Mouse (Mus musculus) midbrain, embryonic 12.5 days (tissue): ENCODE measurements around the gene Gm10521. TPM values are rescaled to one million over a fixed set of nuclear protein-coding genes. Genes with fewer than 3 reads are reported as not detected.
"Not testable (repeated sequence)": the region's sequence is repeated elsewhere in the genome, so short reads cannot be mapped to it uniquely, and the experiment has no call there.

Source experiments
- ATAC-seq: fragments of 200-750 bp; cut with Nextera tagmentation; 2 replicates; pipeline ENCODE4 v1.8.0; 2017; ENCODE audit warnings: low read depth, moderate TSS enrichment, moderate library complexity; ENCODE audit not compliant: low FRiP score
- H3K27ac ChIP-seq: fragments of 300-500 bp; sonication (generic); replicated peaks from 2 replicates; pipeline ENCODE4 v1.5.1; 2016; ENCODE audit warnings: mild to moderate bottlenecking
- H3K27me3 ChIP-seq: fragments of 300-500 bp; sonication (generic); 2 replicates; pipeline ENCODE4 v1.6.1; 2016; ENCODE audit warnings: mild to moderate bottlenecking
- H3K36me3 ChIP-seq: fragments of 300-500 bp; sonication (generic); 2 replicates; pipeline ENCODE4 v1.6.1; 2016
- H3K4me1 ChIP-seq: fragments of 300-500 bp; sonication (generic); 2 replicates; pipeline ENCODE4 v1.6.1; 2016
- H3K4me2 ChIP-seq: fragments of 300-500 bp; sonication (generic); replicated peaks from 2 replicates; pipeline ENCODE4 v1.6.1; 2016; ENCODE audit warnings: mild to moderate bottlenecking, moderate library complexity
- H3K4me3 ChIP-seq: fragments of 300-500 bp; sonication (generic); 2 replicates; pipeline ENCODE4 v1.5.1; 2016; ENCODE audit warnings: mild to moderate bottlenecking
- H3K9ac ChIP-seq: fragments of 300-500 bp; sonication (generic); replicated peaks from 2 replicates; pipeline ENCODE4 v1.6.1; 2016; ENCODE audit warnings: mild to moderate bottlenecking, moderate library complexity
- H3K9me3 ChIP-seq: fragments of 300-500 bp; sonication (generic); 2 replicates; pipeline ENCODE4 v1.6.1; 2016; ENCODE audit warnings: mild to moderate bottlenecking
- WGBS: fragments of 180-500 bp; shearing (Covaris S2); methylation state at CpG from one replicate; pipeline ENCODE4 v1.1.7; 2016; 5-methylcytosine and 5-hydroxymethylcytosine counted together
- polyA plus RNA-seq: library from polyadenylated mRNA; unstranded; fragments of >200 nt; fragmentation: Nextera tagmentation; extraction: Ambion mirVana; gene quantifications from 2 replicates; pipeline ENCODE4 v1.2.1, GENCODE M21; 2016

Gene Gm10521
- polyA plus RNA-seq, result 0.09 TPM in 1 of 2 replicates, not detected in the other

- H3K4me3 ChIP-seq, H3K27me3 ChIP-seq, H3K4me2 ChIP-seq, H3K9ac ChIP-seq, ATAC-seq, H3K27ac ChIP-seq, H3K4me1 ChIP-seq, H3K36me3 ChIP-seq, H3K9me3 ChIP-seq: not testable (repeated sequence)
- WGBS, result 72% methylated on average over 5 of the region's 5 CpGs
Observed at GRCm38 (mm10) chr1:171895364-171895763, at the start of gene Gm10521. Gene Gm10521, plus strand, starts transcription at chr1:171895664.

GRCm38 (mm10) chr1:171848201-171848600 is 47.3 kb upstream of the Gm10521 start:
- no peaks in the 10 kb centered on the region for H3K36me3 ChIP-seq
- no peak overlapping the region for H3K4me3 ChIP-seq
- no peak overlapping the region for H3K27ac ChIP-seq
- H3K9me3 ChIP-seq, result no peaks in the 10 kb centered on the region
- no peaks in the 10 kb centered on the region for H3K4me1 ChIP-seq
- ATAC-seq, result no peak
- H3K4me2 ChIP-seq, result no peak overlapping the region
- no peaks in the 10 kb centered on the region for H3K27me3 ChIP-seq
- H3K9ac ChIP-seq, result no peak overlapping the region

- H3K9me3 ChIP-seq, result no peaks in the 10 kb centered on the region
- H3K27ac ChIP-seq, result no peak overlapping the region
- no peak overlapping the region for H3K4me2 ChIP-seq
- H3K27me3 ChIP-seq, result no peaks in the 10 kb centered on the region
- WGBS, result 82% methylated on average over 4 of the region's 4 CpGs
- H3K36me3 ChIP-seq, result no peaks in the 10 kb centered on the region
- no peaks in the 10 kb centered on the region for H3K4me1 ChIP-seq
- H3K4me3 ChIP-seq, result no peak overlapping the region
- no peak for ATAC-seq
- no peak overlapping the region for H3K9ac ChIP-seq
Observed at GRCm38 (mm10) chr1:171848757-171849156, 46.7 kb upstream of the Gm10521 start.

- Histone ChIP-seq H3K4me3 (no peak overlapping the region), H3K36me3 (no peaks in the 10 kb centered on the region), H3K9ac (no peak overlapping the region), H3K4me1 (no peaks in the 10 kb centered on the region), H3K9me3 (no peaks in the 10 kb centered on the region), H3K4me2 (no peak overlapping the region), H3K27ac (no peak overlapping the region), H3K27me3 (no peaks in the 10 kb centered on the region)
- 89% methylated on average over 5 of the region's 5 CpGs for WGBS
- no peak for ATAC-seq
Observed at GRCm38 (mm10) chr1:171849454-171849853, 46.0 kb upstream of the Gm10521 start.

GRCm38 (mm10) chr1:171865467-171865866 is 30.0 kb upstream of the Gm10521 start:
- Histone ChIP-seq H3K27me3 (no peaks in the 10 kb centered on the region), H3K4me1 (no peaks in the 10 kb centered on the region), H3K9ac (no peak overlapping the region), H3K9me3 (no peaks in the 10 kb centered on the region), H3K4me2 (no peak overlapping the region), H3K36me3 (no peaks in the 10 kb centered on the region), H3K4me3 (no peak overlapping the region), H3K27ac (no peak overlapping the region)
- ATAC-seq, result no peak
- WGBS, result 93% methylated on average over 4 of the region's 4 CpGs

- no peak overlapping the region for H3K4me3 ChIP-seq
- H3K4me2 ChIP-seq, result no peak overlapping the region
- no peaks in the 10 kb centered on the region for H3K4me1 ChIP-seq
- no peak overlapping the region for H3K9ac ChIP-seq
- ATAC-seq, result no peak
- H3K36me3 ChIP-seq, result no peaks in the 10 kb centered on the region
- no peaks in the 10 kb centered on the region for H3K9me3 ChIP-seq
- H3K27me3 ChIP-seq, result no peaks in the 10 kb centered on the region
- WGBS, result 85% methylated on average over 1 of the region's 1 CpGs
- H3K27ac ChIP-seq, result no peak overlapping the region
Observed at GRCm38 (mm10) chr1:171886989-171887388, 8.5 kb upstream of the Gm10521 start.

- Histone ChIP-seq H3K27ac (no peak overlapping the region), H3K9me3 (peaks cover 2% of the 10 kb centered on the region; the same call in 1 of the 2 replicates), H3K36me3 (no peaks in the 10 kb centered on the region), H3K9ac (no peak overlapping the region), H3K4me2 (no peak overlapping the region), H3K27me3 (no peaks in the 10 kb centered on the region), H3K4me1 (no peaks in the 10 kb centered on the region), H3K4me3 (no peak overlapping the region)
- ATAC-seq, result no peak
- 70% methylated on average over 1 of the region's 1 CpGs for WGBS
Observed at GRCm38 (mm10) chr1:171904011-171904410, 8.5 kb downstream of the Gm10521 start.

GRCm38 (mm10) chr1:171915638-171916458 is 20.4 kb downstream of the Gm10521 start:
- Histone ChIP-seq H3K27ac (no peak overlapping the region), H3K4me1 (no peaks in the 10 kb centered on the region), H3K27me3 (no peaks in the 10 kb centered on the region), H3K9me3 (0 out of 2 replicates have a peak, but pooled peaks cover 6% of the 10 kb centered on the region), H3K9ac (no peak overlapping the region), H3K4me3 (no peak overlapping the region), H3K36me3 (no peaks in the 10 kb centered on the region), H3K4me2 (no peak overlapping the region)
- WGBS, result 80% methylated on average over 13 of the region's 13 CpGs
- ATAC-seq, result no peak

GRCm38 (mm10) chr1:171917305-171918039 is 22.0 kb downstream of the Gm10521 start, which contains the start of gene Slamf6:
Gene Slamf6, plus strand, starts transcription at chr1:171917515.
- Histone ChIP-seq H3K4me2 (no peak within 1 kb of the TSS), H3K27ac (no peak within 1 kb of the TSS), H3K9ac (no peak within 1 kb of the TSS), H3K27me3 (no peaks in the 10 kb centered on the region), H3K4me1 (no peaks in the 10 kb centered on the region), H3K4me3 (no peak within 1 kb of the TSS), H3K36me3 (no peaks in the 10 kb centered on the region), H3K9me3 (0 out of 2 replicates have a peak, but pooled peaks cover under 1% of the 10 kb centered on the region)
- ATAC-seq, result no peak
- 84% methylated on average over 14 of the region's 14 CpGs for WGBS

- Histone ChIP-seq H3K4me2 (no peak overlapping the region), H3K9ac (no peak overlapping the region), H3K9me3 (no peaks in the 10 kb centered on the region), H3K27me3 (no peaks in the 10 kb centered on the region), H3K27ac (no peak overlapping the region), H3K36me3 (no peaks in the 10 kb centered on the region), H3K4me3 (no peak overlapping the region), H3K4me1 (no peaks in the 10 kb centered on the region)
- WGBS, result 89% methylated on average over 12 of the region's 12 CpGs
- ATAC-seq, result no peak
Observed at GRCm38 (mm10) chr1:171918136-171918920, 22.9 kb downstream of the Gm10521 start.

- Histone ChIP-seq H3K4me3 (no peak overlapping the region), H3K36me3 (no peaks in the 10 kb centered on the region), H3K27ac (no peak overlapping the region), H3K9ac (no peak overlapping the region), H3K4me1 (no peaks in the 10 kb centered on the region), H3K9me3 (no peaks in the 10 kb centered on the region), H3K4me2 (no peak overlapping the region), H3K27me3 (no peaks in the 10 kb centered on the region)
- 80% methylated on average over 5 of the region's 5 CpGs for WGBS
- ATAC-seq, result no peak
Observed at GRCm38 (mm10) chr1:171919193-171919592, 23.7 kb downstream of the Gm10521 start.
